Mouse (Mus musculus): ENCODE measurements around the gene Bcl2l11. TPM values are rescaled to one million over a fixed set of nuclear protein-coding genes. Genes with fewer than 3 reads are reported as not detected.
"Not testable (repeated sequence)": the region's sequence is repeated elsewhere in the genome, so short reads cannot be mapped to it uniquely, and the experiment has no call there.

Bcl2l11 gene
- 10 to 100 TPM; 10.2 to 43.3 (median 41.6) TPM for total RNA-seq (2022)

DNA sequence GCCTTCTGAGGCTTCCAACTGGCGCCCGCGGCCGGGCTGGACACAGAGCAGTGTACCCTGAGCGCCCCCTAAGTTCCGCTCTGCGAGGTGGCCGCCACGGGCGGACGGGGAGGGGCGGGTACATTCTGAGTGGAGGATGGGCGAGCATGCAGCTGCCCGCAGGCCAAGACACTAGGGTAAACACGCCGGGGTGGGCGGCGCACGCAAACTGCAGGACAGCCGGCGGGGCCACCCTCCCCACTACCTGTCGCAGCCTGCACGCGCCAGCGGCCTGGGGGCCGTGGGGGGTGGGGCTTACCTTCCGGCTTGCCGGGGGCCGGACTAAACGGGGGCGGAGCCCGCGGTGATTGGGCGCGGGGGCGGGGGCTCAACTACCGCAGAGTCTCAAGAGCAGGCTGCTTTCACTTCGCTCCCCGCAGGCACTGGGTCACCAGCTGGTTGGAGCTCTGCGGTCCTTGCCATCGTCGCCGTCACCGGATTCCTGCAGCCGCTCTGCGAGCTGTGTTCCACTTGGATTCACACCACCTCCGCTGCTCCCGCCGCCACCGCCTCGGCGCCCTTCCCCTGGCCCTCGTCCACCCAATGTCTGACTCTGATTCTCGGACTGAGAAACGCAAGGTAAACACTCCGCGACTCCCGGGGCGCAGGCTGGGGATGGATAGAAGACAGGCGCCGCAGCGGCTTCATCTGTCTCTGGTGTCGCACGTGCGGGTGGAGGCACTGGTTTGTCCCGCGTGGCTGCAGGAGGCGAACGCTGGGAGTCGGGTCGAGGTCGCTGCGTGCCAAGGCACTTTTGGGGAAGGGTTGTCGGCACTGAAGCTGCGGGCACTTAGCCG lies at the start of gene Bcl2l11:
TSS of gene Bcl2l11 (plus strand) at position 404 of the 836 bp plus-strand sequence.
- DNase-seq = peak; percentile 94

DNA sequence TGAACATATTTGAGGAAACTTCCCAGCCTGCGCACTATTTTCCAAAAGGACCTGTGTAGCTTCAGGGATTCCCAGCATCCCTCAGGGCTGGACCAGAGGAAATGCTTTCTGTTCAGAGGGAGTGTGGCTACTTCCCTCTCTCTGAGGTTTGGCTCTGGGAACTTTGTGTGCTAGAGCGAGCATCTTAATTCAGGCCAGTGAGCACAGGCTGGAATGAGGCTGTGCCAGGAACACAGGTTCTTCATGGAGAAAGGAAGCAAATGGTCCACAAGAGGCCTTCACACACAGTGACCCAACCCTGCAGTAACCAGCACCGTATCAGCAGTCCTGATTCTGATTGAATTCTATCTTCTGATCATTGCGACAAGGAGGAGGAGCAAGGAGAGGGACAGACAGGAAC lies 48.9 kb upstream of the Bcl2l11 start:
- DNase-seq = no peak

- peak; percentile 4 for DNase-seq
Measured at GRCm38 (mm10) chr2:128078859-128079258, 47.0 kb upstream of the Bcl2l11 start.

GRCm38 (mm10) chr2:128079316-128079715 lies 46.5 kb upstream of the Bcl2l11 start:
- no peak for DNase-seq

DNA sequence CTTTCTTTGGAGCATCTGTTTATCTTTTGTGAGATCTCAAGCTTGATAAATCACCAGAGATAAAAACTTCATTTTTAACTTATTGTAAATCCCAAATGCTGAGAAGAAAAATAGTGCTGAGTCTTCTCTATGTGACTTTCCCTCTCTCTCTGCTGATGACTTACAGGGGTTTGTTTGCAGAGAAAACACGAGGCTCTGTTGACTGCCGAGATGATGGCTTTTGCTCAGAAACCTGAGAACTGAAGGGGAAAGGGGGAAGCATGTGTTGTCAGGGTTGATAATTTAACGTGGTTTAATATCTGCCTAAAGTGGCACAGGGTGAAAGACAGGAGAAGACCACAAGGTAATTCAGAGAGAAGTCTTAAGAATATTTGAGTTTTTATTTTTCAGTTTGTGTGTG lies 42.0 kb upstream of the Bcl2l11 start:
- DNase-seq = no peak

GRCm38 (mm10) chr2:128084607-128085006 lies 41.2 kb upstream of the Bcl2l11 start:
- DNase-seq = no peak

DNA sequence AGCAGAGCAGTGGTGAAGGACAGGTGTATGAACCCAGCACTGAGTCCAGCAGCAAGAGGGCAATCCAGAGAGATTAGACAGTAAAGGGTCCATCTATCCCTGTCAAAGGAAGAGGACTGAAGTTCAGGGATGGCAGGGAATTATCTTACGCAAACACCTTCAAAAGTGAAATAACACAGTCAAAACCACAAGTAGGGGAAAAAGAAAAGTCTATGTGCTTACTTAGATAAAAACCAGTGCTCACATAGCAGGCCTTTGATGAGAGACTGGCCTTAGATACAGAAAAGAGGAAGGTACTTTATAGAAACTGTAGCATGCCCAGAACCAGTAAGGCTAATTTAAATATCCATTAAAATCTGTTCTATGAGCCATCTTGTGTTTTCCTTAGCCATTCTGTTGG lies 40.4 kb upstream of the Bcl2l11 start:
- no peak for DNase-seq

- DNase-seq = no peak
Measured at GRCm38 (mm10) chr2:128086301-128086886, 39.4 kb upstream of the Bcl2l11 start.

DNA sequence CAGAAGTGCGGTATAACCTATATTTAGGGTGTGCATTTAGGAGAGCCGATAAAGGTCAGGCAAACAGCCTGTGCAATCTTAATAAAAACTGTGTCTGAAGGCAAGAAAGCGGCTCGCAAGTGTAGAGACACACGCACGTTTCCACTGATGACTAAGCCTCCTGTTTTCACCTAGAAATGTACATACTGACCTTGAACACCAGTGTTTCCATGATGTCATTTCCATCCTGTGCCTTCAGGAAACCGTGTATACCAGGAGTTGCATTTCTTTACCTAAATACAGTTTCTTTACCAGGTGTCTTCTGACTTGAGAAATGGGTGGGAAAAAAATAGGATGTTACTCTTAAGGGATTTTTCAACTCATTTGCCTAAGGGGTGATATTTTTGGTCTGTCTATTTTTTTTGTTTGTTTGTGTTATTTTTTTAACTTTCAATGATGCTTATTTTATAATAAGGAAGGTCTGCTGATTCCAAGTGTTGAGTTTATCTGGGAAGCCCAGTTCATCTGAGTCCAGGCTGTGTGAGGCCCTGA lies 38.8 kb upstream of the Bcl2l11 start:
- DNase-seq = no peak

- no peak for DNase-seq
Measured at GRCm38 (mm10) chr2:128087798-128088545, 37.9 kb upstream of the Bcl2l11 start.

DNA sequence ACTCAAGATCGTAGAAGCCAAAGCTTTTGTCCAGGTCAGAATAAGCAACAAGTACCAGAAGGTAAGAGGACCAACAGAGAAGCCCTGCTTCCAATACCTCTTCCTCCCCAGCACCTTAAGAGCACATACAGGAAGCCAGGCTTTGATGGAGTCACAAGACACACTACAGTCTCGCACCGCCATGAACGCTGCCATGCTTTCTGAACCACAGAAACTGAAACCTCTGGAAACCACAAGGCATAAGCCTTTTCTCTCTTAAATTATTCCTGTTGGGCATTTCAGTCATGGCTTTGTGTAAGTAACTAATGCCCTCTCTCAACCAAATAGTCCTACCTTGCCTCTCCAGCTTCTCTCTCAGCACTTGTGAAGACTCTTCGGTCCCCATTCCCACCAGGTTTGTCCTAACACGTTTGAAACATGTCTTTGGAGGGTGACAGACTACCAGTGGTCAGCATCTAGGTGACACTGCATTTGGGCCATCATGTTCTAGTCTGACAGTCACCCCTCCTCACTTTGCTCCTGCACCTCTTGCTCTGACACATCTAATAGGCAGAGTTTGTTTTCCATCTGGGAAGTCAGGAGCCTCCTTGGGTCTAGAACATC lies 35.5 kb upstream of the Bcl2l11 start:
- no peak for DNase-seq

- DNase-seq = no peak
Measured at GRCm38 (mm10) chr2:128091431-128092369, 34.1 kb upstream of the Bcl2l11 start.

GRCm38 (mm10) chr2:128092451-128092850 lies 33.4 kb upstream of the Bcl2l11 start:
- no peak for DNase-seq

DNA sequence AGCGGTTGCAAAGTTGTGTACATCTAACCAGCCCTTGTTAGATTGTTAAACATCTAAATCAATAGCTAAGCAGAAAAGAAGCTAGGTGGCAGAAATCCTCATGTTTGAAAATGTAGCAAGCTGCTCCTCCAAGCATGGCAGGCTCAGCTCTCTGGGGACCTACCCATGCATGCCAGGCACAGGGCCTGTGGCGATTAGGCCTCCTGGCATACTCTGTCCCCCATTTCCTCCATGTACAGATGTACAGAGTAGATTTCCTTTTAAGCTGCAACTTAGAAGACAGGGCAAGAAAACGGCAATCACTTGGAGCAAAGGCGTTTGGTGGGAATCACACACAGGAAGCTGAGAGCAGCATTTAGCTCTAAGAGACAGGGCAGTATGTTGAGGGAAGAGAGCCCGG lies 31.6 kb upstream of the Bcl2l11 start:
- DNase-seq = no peak

- DNase-seq = no peak
Measured at GRCm38 (mm10) chr2:128094602-128095001, 31.2 kb upstream of the Bcl2l11 start.

DNA sequence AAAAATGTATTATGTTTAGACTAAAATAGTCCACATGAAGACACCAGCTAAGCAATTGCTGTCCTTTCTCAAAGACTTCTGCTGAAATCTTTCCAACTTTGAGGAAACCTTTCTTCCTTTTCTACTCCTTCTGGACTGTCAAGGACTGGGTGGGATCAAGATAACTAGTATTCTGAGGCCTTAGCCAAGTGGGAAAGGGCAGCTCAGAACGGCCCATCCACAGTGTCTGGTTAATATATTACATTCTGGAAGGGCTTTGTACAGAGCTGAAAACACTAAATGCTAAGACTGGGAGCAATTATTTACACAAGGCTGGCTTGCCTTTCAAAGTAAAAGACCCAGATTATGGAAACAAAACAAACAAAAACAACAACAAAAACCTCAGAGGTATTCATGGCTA lies 30.6 kb upstream of the Bcl2l11 start:
- DNase-seq = no peak

- DNase-seq = no peak
Measured at GRCm38 (mm10) chr2:128096070-128096469, 29.8 kb upstream of the Bcl2l11 start.

DNA sequence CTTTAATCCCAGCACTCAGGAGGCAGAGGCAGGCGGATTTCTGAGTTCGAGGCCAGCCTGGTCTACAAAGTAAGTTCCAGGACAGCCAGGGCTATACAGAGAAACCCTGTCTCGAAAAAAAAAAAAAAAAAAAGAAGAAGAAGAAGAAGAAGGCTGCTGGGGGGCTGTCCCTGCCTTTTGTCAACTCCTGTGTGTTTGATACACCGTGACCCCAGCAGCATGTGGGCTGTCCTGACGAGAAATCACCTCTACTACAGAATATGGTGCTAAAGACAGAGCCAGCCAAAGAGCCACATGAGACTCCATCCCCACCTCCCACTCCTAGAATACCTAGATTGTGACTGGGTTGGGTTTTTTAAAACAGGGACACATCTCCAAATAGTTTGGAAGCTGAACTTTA lies 27.7 kb upstream of the Bcl2l11 start:
- not testable (repeated sequence) for DNase-seq

- no peak for DNase-seq
Measured at GRCm38 (mm10) chr2:128102086-128102485, 23.8 kb upstream of the Bcl2l11 start.

- DNase-seq = no peak
Measured at GRCm38 (mm10) chr2:128104815-128105214, 21.0 kb upstream of the Bcl2l11 start.

GRCm38 (mm10) chr2:128105651-128106050 lies 20.2 kb upstream of the Bcl2l11 start:
- DNase-seq = no peak
